Mouse (Mus musculus) urinary bladder, adult 18-20 months (tissue): ENCODE measurements around the gene Rreb1.

Experiments used
- DNase-seq, 2 experiments: peaks; one replicate each; pipeline ENCODE4 v3.0.0; 2022; ENCODE audit warnings: low spot score in 2 of 2, mixed read lengths in 2 of 2

The Rreb1 gene

GRCm38 (mm10) chr13:37913963-37914362 lies 135.8 kb downstream of the Rreb1 start:
- DNase-seq = no peak

DNA sequence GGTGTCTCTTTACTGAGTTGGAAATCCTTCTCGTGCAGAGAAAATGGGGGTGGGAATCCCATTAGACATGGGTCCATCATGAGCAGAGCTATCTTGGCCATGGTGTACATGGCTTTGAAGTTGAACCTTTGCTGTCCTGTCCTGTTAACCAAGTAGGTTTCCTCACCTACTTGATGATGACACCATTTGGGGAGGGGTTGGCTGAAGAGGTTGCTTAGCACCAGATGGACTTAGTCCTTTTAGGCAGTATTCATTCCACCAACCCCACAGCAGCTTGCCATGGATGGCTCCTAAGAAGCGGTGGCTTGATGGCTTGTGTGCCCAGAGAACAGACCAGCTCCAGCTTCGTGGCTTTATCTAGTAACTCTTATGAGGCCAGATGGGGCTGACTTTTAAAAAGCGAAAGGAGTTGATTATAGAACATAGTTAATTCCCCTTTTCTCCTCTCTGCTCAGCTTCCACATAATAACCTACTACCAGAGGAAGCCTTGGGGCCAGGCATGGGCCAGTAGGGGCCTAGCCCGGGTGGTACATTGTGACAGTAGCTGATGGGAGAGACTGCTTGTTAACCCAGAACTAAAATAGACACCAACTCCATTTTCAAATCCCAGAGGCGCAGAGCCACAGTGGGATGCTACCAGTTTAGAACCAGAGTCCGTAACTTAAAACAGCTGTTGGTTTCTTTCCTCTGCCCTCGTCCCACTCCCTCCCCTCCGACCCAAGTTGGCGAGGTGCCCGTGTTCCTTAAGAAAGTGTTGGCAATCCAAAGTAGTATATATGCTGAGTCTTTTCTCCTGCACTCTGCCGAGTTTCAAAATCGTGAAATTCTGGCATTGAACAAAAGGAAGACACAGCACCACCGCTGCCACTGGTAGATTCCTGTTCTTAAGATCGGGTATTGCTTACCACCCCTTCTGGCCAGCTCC lies 140.4 kb downstream of the Rreb1 start:
- no peak for DNase-seq

DNA sequence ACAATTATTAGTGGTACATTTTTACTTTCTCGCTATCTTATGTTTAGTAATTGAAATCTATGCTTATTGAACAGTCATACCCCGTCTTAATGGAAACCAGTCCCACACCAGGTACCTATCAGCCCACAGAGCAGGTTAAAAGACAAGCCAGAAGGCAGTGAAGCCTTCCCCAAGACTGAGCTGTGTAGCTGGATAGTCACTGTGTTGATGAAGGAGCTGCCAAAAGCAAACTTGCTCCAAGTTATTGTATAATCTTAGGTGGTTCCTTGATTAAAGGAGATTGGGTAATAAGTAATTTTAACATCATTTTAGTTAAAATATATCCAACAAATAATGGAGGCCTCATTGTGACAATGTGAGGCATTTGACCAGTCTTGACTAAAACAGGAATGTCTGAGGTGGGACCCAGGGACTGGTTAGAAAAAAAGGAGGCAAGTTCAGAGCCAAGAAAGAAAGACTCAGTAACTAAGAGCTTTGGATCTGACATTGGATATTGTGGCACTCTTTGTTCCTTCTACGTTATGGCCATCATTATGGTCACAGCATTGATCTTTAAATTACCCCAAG lies 141.6 kb downstream of the Rreb1 start:
- no peak for DNase-seq

- no peak for DNase-seq
These were observed 142.5 kb downstream of the Rreb1 start for GRCm38 (mm10) chr13:37920727-37921126.

- no peak for DNase-seq
These were observed 144.9 kb downstream of the Rreb1 start for GRCm38 (mm10) chr13:37923091-37923490.

- DNase-seq = no peak
These were observed 145.7 kb downstream of the Rreb1 start for GRCm38 (mm10) chr13:37923643-37924460.

DNA sequence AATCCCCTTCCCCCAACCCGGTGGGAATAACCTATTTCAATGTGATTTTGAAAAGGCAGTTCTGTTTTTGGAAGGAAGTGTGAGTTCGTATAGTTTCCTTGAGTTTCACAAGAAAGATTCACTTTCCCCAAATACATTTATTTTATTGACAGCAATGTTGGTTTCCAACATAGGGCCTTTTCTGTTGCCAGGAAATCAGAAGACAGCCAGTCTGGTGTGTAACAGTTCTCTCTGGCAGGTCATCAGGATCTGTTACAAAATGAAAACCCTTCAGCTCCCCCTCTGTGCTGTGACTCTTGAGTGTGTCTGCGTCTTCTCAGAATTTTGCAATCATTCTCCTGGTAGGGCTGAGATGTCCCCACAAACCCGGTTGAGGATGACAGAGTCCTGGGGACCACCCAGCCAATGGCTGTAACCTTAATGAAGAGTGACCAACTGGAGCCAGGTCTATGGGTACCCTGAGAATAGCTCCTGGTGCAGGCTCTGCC lies 146.3 kb downstream of the Rreb1 start:
- no peak for DNase-seq

DNA sequence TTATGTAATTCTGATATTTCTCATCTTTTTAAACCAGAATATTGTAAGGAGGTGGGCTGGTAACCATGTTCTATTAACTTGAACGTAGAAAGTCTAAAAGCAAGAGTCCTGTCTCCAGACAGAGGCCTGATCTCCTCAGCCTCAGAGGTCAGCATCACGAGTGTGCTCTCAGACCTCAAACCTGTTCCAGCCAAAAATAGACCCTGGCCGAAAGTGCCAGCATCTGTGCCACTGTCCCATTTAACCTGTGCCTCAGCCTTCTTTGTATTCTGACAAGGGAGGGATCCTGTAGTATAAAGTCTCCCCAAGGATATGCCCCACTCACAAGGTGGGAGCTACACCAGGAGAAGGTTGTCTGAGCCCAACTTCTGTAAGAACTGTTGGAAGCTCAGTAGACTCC lies 148.2 kb downstream of the Rreb1 start:
- DNase-seq = no peak

DNA sequence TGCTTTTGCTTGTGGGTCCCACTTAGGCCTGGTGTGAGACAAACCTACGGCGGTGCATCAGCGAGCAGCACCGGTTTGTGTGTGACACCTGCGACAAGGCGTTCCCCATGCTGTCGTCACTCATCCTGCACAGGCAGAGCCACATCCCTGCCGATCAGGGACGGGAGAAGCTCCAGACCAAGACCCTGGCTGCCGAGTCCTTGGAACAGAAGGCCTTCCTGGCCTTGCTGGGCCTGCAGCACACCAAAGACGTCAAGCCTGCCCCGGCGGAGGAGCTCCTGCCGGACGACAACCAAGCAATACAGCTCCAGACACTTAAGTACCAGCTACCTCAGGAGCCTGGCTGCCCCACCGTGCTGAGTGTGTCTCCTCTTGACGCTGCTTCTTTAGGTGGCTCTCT lies 151.3 kb downstream of the Rreb1 start:
- DNase-seq = no peak

DNA sequence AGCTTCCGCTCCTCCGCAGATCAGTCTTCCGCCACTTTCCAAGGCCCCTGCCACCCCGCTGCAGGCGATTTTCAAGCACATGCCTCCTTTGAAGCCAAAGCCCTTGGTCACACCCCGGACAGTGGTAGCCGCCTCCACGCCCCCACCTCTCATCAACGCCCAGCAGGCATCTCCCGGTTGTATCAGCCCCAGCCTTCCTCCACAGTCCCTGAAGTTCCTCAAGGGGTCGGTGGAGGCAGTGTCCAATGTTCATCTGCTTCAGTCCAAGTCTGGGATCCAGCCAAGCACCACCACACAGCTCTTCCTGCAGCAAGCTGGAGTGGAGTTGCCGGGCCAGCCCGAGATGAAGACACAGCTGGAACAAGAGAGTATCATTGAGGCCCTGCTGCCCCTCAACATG lies 151.9 kb downstream of the Rreb1 start:
- DNase-seq = no peak

DNA sequence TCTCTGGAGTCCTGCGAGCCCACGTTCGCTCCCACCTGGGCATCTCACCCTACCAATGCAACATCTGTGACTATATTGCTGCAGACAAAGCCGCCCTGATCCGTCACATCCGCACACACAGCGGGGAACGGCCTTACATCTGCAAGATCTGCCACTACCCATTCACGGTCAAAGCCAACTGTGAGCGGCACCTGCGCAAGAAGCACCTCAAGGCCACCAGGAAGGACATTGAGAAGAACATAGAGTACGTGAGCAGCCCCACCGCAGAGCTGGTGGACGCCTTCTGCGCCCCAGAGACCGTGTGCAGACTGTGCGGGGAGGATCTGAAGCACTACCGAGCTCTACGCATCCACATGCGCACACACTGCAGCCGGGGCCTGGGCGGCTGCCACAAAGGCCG lies 152.4 kb downstream of the Rreb1 start:
- no peak for DNase-seq

- no peak for DNase-seq
These were observed 153.2 kb downstream of the Rreb1 start for GRCm38 (mm10) chr13:37931210-37931922.

GRCm38 (mm10) chr13:37934075-37934474 lies 155.9 kb downstream of the Rreb1 start:
- no peak for DNase-seq

DNA sequence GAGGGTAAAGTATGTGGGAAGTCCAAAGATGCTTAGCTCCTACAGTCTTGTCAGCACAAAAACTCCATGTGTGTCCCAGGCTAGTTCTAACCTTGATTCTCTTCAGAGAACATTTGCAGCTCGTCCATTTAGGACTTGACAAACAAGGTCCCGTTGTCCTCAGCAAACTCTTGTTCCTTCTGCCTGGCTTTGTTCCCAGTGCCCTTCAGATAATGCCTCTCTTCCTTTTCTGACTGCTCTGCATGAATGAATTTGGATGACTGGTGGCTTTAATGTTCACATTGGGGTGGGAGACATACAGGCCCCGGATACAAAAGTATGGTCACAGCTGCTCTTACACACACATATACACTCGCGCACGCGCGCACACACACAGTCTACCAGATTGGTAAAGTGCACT lies 156.7 kb downstream of the Rreb1 start:
- no peak for DNase-seq

- no peak for DNase-seq
These were observed 158.2 kb downstream of the Rreb1 start for GRCm38 (mm10) chr13:37936351-37936750.

DNA sequence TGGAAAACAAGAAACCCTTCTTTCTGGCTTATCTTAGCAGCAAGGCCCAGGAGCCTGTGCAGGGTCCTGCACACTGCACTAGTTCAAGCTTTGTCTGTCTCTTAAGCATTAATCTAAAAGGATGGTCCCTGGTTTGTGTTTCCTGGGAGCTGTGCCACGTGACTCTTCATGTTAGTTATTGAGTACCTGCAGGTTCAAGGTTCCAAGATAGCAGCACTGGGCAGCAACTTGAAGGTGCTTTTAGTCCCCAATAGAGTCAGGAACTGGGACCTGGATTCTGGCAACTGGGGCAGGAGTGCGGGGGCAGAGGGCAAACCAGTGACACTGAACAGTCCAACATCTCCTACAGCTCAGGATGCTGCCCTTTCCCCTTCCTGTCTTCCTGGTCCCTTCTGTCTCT lies 162.0 kb downstream of the Rreb1 start:
- DNase-seq = no peak

GRCm38 (mm10) chr13:37940649-37941048 lies 162.4 kb downstream of the Rreb1 start:
- no peak for DNase-seq

GRCm38 (mm10) chr13:37941138-37941645 lies 163.0 kb downstream of the Rreb1 start:
- DNase-seq = no peak

- DNase-seq = no peak
These were observed 164.0 kb downstream of the Rreb1 start for GRCm38 (mm10) chr13:37941950-37942886.

DNA sequence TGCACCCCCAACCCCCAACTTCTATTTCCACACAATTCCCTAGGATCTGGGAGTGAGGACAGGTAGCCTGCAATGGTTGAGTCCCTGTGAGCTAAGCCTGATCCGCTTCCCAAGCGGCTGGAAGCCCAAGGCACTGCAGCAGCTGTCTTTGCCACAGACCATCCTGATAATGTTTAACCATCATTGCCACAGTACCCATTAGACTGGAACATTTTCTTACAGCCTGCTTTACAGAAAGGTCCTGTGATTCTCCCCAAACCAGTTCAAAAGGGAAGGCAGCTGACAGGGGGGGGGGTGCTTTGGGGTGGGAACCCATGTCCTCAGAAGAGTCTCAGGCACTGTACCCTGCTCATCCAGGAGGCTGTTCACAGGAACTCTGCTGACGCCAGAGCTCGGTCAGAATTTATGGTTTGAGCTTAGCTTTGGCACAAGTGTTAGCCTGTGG lies 164.7 kb downstream of the Rreb1 start:
- no peak for DNase-seq
